Mouse (Mus musculus) embryonic facial prominence, embryonic 13.5 days (tissue): ENCODE measurements at regions not wholly inside any gene's neighbourhood (a gene's known extent, or its start where the extent isn't known, plus 50 kb on each side); places are given as distances from the start of the nearest gene placed in this dataset.

Experiments
- ATAC-seq: fragments of 200-750 bp; cut with Nextera tagmentation; 2 replicates; pipeline ENCODE4 v1.8.0; 2017; ENCODE audit warnings: low read depth; ENCODE audit not compliant: insufficient number of reproducible peaks, insufficient read depth, low FRiP score, low TSS enrichment
- H3K27ac ChIP-seq: fragments of 300-500 bp; sonication (generic); 2 replicates; pipeline ENCODE4 v1.5.1; 2015; ENCODE audit warnings: moderate library complexity, mild to moderate bottlenecking, inconsistent platforms
- H3K27me3 ChIP-seq: fragments of 300-500 bp; sonication (generic); 2 replicates; pipeline ENCODE4 v1.6.1; 2015; ENCODE audit warnings: mild to moderate bottlenecking, inconsistent platforms
- H3K36me3 ChIP-seq: fragments of 300-500 bp; sonication (generic); 2 replicates; pipeline ENCODE4 v1.6.1; 2015; ENCODE audit warnings: mild to moderate bottlenecking, inconsistent platforms
- H3K4me1 ChIP-seq: fragments of 300-500 bp; sonication (generic); 2 replicates; pipeline ENCODE4 v1.6.1; 2015; ENCODE audit warnings: inconsistent platforms
- H3K4me2 ChIP-seq: fragments of 300-500 bp; sonication (generic); 2 replicates; pipeline ENCODE4 v1.6.1; 2015; ENCODE audit warnings: moderate library complexity, mild to moderate bottlenecking, inconsistent platforms
- H3K4me3 ChIP-seq: fragments of 300-500 bp; sonication (generic); 2 replicates; pipeline ENCODE4 v1.5.1; 2015; ENCODE audit warnings: mild to moderate bottlenecking, inconsistent platforms
- H3K9ac ChIP-seq: fragments of 300-500 bp; sonication (generic); 2 replicates; pipeline ENCODE4 v1.6.1; 2015; ENCODE audit warnings: mild to moderate bottlenecking, inconsistent platforms
- H3K9me3 ChIP-seq: fragments of 300-500 bp; sonication (generic); 2 replicates; pipeline ENCODE4 v1.6.1; 2016; ENCODE audit warnings: inconsistent platforms
- WGBS: fragments of 180-500 bp; shearing (Covaris S2); methylation state at CpG from one replicate; pipeline ENCODE4 v1.1.7; 2015; ENCODE audit warnings: mixed read lengths; 5-methylcytosine and 5-hydroxymethylcytosine counted together

DNA sequence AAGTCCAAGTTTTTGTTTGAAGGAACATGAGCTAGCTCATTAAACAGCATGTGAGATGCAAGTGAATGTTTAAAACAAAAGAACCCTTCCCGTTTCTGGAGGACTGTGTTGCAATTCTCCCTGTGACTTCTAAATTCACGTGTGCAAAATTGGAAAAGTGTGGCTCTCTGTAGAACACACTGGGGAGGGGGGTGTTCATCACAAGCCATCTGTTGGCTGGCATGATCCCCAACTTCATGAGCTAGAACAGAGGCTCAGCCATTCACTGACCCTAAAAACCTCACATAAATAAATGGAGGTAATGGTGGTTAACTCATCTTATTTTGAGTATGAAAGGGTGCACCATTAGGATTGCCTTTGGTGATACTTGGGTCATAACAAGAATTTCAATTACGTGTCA is 69.3 kb upstream of the Phyhipl start:
- no peak for ATAC-seq
- Histone ChIP-seq H3K27ac (no peak overlapping the region), H3K9me3 (no peaks in the 10 kb centered on the region), H3K4me1 (no peaks in the 10 kb centered on the region), H3K4me3 (no peak overlapping the region), H3K9ac (no peak overlapping the region), H3K27me3 (no peaks in the 10 kb centered on the region), H3K4me2 (no peak overlapping the region), H3K36me3 (no peaks in the 10 kb centered on the region)
- WGBS: 78% methylated on average over 3 of the region's 3 CpGs

DNA sequence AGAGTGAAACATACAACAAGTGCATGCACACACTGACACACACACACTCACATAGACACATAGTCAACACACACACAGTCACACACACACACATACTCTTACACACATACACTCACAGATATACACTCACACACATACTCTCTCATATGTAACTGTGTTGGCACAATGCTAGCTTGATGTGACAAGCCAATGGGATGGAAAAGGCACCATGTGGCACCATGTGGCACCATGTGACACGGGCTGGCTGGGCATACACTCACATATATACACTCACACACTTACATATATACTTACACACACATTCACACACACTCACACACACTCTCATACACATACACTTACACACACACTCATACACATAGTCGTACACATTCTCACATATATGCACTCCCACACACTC is 67.0 kb upstream of the Phyhipl start:
- no peak overlapping the region for H3K9ac ChIP-seq
- ATAC-seq: no peak
- H3K4me3 ChIP-seq: no peak overlapping the region
- no peaks in the 10 kb centered on the region for H3K36me3 ChIP-seq
- H3K9me3 ChIP-seq: no peaks in the 10 kb centered on the region
- WGBS: 85% methylated on average over 2 of the region's 2 CpGs
- H3K4me2 ChIP-seq: no peak overlapping the region
- H3K27ac ChIP-seq: no peak overlapping the region
- no peaks in the 10 kb centered on the region for H3K27me3 ChIP-seq
- H3K4me1 ChIP-seq: peaks cover 2% of the 10 kb centered on the region

GRCm38 (mm10) chr10:70722381-70722780 is 66.6 kb upstream of the Phyhipl start:
- Histone ChIP-seq H3K27ac (no peak overlapping the region), H3K4me2 (no peak overlapping the region), H3K9ac (no peak overlapping the region), H3K27me3 (no peaks in the 10 kb centered on the region), H3K4me1 (peaks cover 6% of the 10 kb centered on the region), H3K36me3 (no peaks in the 10 kb centered on the region), H3K9me3 (no peaks in the 10 kb centered on the region), H3K4me3 (no peak overlapping the region)
- 78% methylated on average over 5 of the region's 5 CpGs for WGBS
- ATAC-seq: no peak

GRCm38 (mm10) chr10:70717464-70717863 is 61.7 kb upstream of the Phyhipl start:
- Histone ChIP-seq H3K27me3 (no peaks in the 10 kb centered on the region), H3K4me1 (peaks cover 9% of the 10 kb centered on the region), H3K4me2 (peak overlapping the region; percentile 43), H3K9ac (no peak overlapping the region; the same call in 1 of the 2 replicates), H3K9me3 (no peaks in the 10 kb centered on the region), H3K4me3 (no peak overlapping the region), H3K27ac (peak overlapping the region; percentile 83), H3K36me3 (no peaks in the 10 kb centered on the region)
- no peak for ATAC-seq
- 7% methylated on average over 5 of the region's 8 CpGs for WGBS

- Histone ChIP-seq H3K4me2 (peak overlapping the region; percentile 20; the same call in 1 of the 2 replicates), H3K27me3 (no peaks in the 10 kb centered on the region), H3K36me3 (no peaks in the 10 kb centered on the region), H3K4me1 (peaks cover 9% of the 10 kb centered on the region), H3K9me3 (no peaks in the 10 kb centered on the region), H3K4me3 (peak overlapping the region; percentile 6; the same call in 1 of the 2 replicates), H3K27ac (peak overlapping the region; percentile 84), H3K9ac (no peak overlapping the region)
- 15% methylated on average over 6 of the region's 6 CpGs for WGBS
- ATAC-seq: 0 out of 2 replicates have a peak, but pooled peaks have one; percentile 52
These were observed 61.3 kb upstream of the Phyhipl start for GRCm38 (mm10) chr10:70717025-70717424.

- Histone ChIP-seq H3K36me3 (no peaks in the 10 kb centered on the region), H3K4me3 (no peak overlapping the region), H3K27me3 (no peaks in the 10 kb centered on the region), H3K27ac (no peak overlapping the region), H3K4me2 (no peak overlapping the region), H3K4me1 (peaks cover 9% of the 10 kb centered on the region), H3K9me3 (no peaks in the 10 kb centered on the region), H3K9ac (no peak overlapping the region)
- 88% methylated on average over 7 of the region's 7 CpGs for WGBS
- no peak for ATAC-seq
These were observed 57.5 kb upstream of the Phyhipl start for GRCm38 (mm10) chr10:70713306-70713705.

GRCm38 (mm10) chr10:70708806-70709205 is 53.0 kb upstream of the Phyhipl start:
- no peak overlapping the region for H3K27ac ChIP-seq
- no peaks in the 10 kb centered on the region for H3K27me3 ChIP-seq
- H3K4me1 ChIP-seq: no peaks in the 10 kb centered on the region
- H3K36me3 ChIP-seq: no peaks in the 10 kb centered on the region
- WGBS: 52% methylated on average over 3 of the region's 3 CpGs
- no peak for ATAC-seq
- H3K9ac ChIP-seq: no peak overlapping the region
- H3K4me2 ChIP-seq: no peak overlapping the region
- peaks cover 4% of the 10 kb centered on the region; the same call in 1 of the 2 replicates for H3K9me3 ChIP-seq
- H3K4me3 ChIP-seq: no peak overlapping the region
